Mouse (Mus musculus): ENCODE data around the gene Ube2h.

DNA sequence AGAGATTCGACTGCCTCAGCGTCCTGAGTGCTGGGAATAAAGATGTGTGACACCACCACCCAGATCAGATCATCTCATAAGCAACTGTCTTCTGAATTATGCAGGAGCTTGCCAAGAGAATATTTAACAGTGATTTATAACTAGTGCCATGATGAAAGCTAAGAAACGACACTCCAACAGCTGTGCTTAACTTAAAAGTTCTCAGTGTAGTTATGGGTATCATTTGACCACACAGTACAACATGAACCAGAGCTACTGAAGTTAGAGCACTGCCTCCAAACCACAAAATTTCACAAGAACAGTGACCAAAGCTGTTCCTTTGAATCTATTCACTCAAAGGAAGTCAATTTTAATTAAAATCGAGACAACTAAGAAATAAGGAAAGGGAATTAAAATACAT lies 61.4 kb downstream of the Ube2h start:
- no peak for TF ChIP-seq CTCF (IDR thresholded peaks at IDR 0.05; ENCODE audit: low read depth)
- no peak for TF ChIP-seq EP300 (IDR thresholded peaks at IDR 0.05; ENCODE audit: low read depth)
